Mouse (Mus musculus): ENCODE results near the gene Ints12. TPM values are rescaled to one million over a fixed set of nuclear protein-coding genes. Genes with fewer than 3 reads are reported as not detected.

Gene Ints12
- polyA plus RNA-seq, 1 experiment from 2014 or later, result 23.5 TPM

- H3K27me3 ChIP-seq, result no peaks in the 10 kb centered on the region
- H3K36me3 ChIP-seq, result no peaks in the 10 kb centered on the region
- no peak for ATAC-seq (ENCODE audit: low FRiP score)
- H3K4me1 ChIP-seq, result no peaks in the 10 kb centered on the region
- WGBS, result 75% methylated on average over 6 of the region's 6 CpGs
- H3K9ac ChIP-seq, result no peak overlapping the region
- H3K27ac ChIP-seq, result no peak overlapping the region
- no peak overlapping the region for H3K4me3 ChIP-seq
- no peaks in the 10 kb centered on the region for H3K9me3 ChIP-seq (replicated peaks)
- no peak overlapping the region for H3K4me2 ChIP-seq (replicated peaks)
Measured at GRCm38 (mm10) chr3:133153629-133154028, 62.0 kb downstream of the Ints12 start.

- Histone ChIP-seq H3K9ac (no peak overlapping the region), H3K27ac (no peak overlapping the region), H3K4me3 (no peak overlapping the region), H3K9me3 (replicated peaks) (no peaks in the 10 kb centered on the region), H3K27me3 (no peaks in the 10 kb centered on the region), H3K36me3 (no peaks in the 10 kb centered on the region), H3K4me2 (replicated peaks) (no peak overlapping the region), H3K4me1 (no peaks in the 10 kb centered on the region)
- 64% methylated on average over 8 of the region's 8 CpGs for WGBS
- no peak for ATAC-seq (ENCODE audit: low FRiP score)
Measured at GRCm38 (mm10) chr3:133154683-133155082, 63.0 kb downstream of the Ints12 start.

- WGBS, result 85% methylated on average over 5 of the region's 5 CpGs
- no peak overlapping the region for H3K4me2 ChIP-seq (replicated peaks)
- H3K36me3 ChIP-seq, result no peaks in the 10 kb centered on the region
- no peak overlapping the region for H3K4me3 ChIP-seq
- H3K9ac ChIP-seq, result no peak overlapping the region
- no peaks in the 10 kb centered on the region; the same call in 1 of the 2 replicates for H3K4me1 ChIP-seq
- ATAC-seq (ENCODE audit: low FRiP score), result no peak
- no peaks in the 10 kb centered on the region for H3K27me3 ChIP-seq
- no peak overlapping the region for H3K27ac ChIP-seq
- H3K9me3 ChIP-seq (replicated peaks), result no peaks in the 10 kb centered on the region
Measured at GRCm38 (mm10) chr3:133158260-133158659, 66.6 kb downstream of the Ints12 start.

Other genes starting within 250 kb of the Ints12 start
- gene Npnt, start 141.5 kb upstream of the Ints12 start, polyA plus RNA-seq (2016; fragmentation: Nextera tagmentation; extraction: Ambion mirVana), result 22.0 and 30.9 TPM in 2 replicates
- gene Gstcd, start 193 bp downstream of the Ints12 start, polyA plus RNA-seq (2016; fragmentation: Nextera tagmentation; extraction: Ambion mirVana), result 7.9 and 8.2 TPM in 2 replicates
- 0.12 and 0.53 TPM in 2 replicates for gene Arhgef38, start 143.1 kb downstream of the Ints12 start, polyA plus RNA-seq (2016; fragmentation: Nextera tagmentation; extraction: Ambion mirVana)
- gene Ppa2, start 218.3 kb downstream of the Ints12 start, polyA plus RNA-seq (2016; fragmentation: Nextera tagmentation; extraction: Ambion mirVana), result 70.3 and 71.0 TPM in 2 replicates

Data from hindbrain, embryonic 12.5 days (tissue).